Mouse (Mus musculus) induced T-regulatory cell, adult 2 months (primary cell): ENCODE data around the gene Gmeb2.

ENCODE experiments used
- DNase-seq: peaks from one replicate; pipeline ENCODE4 v3.0.0-alpha.2; 2012; ENCODE audit warnings: low read depth

The Gmeb2 gene

DNA sequence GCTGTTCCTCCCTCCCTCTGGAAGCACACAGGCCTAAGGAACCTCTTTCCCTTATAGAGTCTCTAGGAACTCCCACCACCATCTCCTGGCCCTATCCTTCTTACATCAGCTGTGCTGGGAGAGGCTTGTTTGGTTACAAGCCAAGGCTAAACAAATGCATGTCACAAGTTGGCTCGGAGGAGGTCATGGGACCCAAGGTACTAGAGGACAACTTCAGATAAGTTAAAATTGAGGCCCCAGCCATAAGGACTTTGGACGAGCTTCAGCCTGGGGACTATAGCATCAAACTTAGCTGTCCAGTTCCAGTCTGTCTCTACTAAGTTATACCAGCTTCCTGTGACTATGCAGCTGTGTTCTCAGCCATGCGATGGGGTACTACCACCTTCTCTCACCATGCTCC, 60.7 kb downstream of the Gmeb2 start:
- no peak for DNase-seq

DNA sequence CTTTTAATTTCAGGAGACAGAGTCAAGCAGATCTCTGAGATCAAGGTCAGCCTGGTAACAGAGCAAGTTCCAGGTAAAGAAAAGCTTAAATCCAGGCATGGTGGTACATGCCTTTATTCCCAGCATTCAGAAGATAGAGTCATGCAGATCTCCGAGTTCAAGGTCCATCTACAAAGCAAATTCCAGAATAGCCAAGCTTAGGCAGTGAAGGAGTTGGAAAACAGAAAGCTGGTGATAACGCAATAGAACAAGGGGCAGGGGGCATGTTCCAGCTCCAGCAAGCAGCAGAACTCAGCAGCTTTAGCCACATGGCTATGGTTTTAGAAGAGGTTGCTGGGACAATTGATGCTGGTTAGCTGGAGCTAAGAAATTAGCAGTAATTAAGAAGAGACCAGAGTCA, 62.8 kb downstream of the Gmeb2 start:
- no peak for DNase-seq

DNA sequence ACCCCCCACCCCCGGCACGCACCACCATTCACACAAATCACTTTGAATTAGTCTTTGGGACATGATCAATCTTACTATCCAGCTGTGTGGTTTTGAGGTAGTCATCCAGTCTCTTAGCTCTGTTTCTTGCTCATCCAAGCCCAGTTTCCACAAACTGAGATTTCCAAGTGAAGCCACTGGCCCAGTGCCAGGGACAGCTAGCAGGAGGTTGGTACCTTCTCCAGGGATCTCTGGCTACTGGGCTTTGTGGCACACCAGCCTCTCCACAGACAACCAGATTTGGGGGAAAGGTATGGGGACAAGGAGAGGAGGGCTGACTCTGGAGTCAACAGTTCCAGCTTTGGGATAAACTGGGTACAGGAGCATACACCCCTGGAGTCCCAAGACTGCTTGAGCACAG, 67.5 kb downstream of the Gmeb2 start:
- DNase-seq, result no peak

DNA sequence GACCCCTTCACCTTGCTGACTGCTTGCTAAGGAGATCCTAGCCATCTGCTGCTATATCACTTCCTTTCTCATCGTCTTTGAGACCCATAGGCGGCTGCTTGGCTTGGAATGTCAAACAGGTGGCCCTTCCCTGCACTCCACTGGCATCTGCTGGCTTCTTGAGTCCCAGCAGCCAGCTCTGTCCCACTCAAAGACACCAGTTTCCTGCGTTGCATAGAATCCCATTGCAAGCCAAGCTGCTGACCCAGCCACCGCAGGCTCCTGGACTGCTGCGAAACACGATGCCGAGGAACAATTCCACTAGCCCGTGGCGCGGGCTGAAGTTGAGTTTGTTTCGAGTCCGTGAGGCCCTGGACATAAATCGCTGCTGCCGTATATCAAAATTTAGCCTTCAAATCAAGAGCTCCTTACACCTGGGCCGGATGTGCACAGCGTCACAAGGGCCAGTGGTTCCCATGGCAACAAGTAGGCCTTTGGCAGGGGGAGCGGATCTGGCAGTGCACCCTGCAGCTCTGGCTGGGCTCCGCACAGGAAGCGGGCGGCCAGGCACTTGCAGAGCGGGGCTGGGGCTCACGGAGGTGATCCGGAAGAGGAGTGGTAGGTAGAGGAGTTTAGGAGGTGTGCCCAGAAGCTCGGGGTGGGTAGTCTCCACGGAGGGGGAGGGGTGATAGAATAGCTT, 68.2 kb downstream of the Gmeb2 start, which contains the start of gene Fndc11:
Gene Fndc11 (plus strand): TSS at position 476 of the 679 bp plus-strand sequence.
- DNase-seq, result peak; percentile 96

DNA sequence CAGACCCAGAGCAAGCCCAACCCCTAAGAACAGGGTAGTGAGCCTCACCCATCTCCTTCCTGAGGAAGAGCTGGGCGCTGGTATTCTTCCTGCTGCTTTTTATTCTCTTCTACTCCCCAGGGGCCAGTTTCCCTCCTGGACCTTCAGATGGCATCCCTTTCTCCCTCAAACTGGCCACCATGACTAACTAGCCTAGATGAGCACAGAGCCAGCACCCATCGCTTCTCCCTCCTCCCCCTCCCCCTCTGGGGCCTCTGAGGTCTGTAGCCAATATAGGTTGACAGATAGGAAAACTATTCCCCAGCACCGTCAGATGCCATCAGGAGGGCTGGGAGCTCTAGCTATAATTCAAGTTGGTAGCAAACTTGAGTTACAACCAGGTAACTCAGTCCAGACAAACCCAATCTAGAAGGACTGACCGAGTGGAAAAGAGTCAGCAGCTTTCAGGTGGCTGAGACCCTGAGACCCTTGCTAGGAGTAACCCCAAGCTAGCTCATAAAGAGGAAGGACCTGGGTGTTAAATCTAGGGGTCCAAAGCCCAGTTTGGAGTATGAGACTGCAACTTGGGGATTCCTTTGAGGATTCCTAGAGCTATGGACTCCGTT, 68.9 kb downstream of the Gmeb2 start:
- DNase-seq, result no peak

DNA sequence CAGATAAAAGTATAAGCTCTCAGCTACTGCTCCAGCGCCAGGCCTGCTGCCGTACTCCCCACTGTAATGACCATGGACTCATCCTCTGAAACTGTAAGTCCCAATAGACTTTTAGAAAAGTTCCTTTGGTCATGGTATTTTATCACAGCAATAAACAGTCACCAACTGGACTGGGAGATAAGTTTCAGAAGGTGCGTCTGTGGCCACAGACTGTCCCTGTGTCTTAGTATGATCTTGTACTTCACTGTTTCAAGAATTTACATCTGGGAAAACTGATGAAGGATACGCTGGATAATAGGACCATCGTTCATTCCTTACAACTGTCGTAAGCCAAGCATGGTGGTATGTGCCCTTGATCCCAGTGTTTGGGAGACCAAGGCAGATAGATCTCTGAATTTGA, 71.8 kb downstream of the Gmeb2 start:
- no peak for DNase-seq

DNA sequence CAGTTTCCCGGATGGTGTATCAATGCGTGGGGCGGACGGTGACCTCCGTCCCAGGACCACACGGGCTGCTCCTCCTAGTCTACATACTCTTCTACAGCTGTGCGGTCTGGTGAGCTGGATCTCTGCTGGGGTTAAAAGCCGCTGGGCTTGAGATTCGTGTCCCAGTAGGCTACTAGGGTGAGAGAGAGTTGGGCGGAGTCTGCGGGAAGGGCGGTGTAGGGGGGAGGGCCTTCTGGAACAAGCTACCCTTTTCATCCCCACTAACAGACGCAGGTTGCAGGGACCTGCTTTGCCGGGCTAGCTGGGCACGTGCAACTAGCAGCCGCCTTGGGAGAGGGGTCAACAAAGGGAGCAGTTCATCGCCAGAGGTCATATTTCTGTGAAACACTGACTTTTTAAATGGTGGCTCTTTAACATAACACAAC, 74.8 kb downstream of the Gmeb2 start, which contains the start of gene Srms:
Gene Srms (minus strand): TSS at position 165 of the 425 bp plus-strand sequence.
- DNase-seq, result peak; percentile 70

DNA sequence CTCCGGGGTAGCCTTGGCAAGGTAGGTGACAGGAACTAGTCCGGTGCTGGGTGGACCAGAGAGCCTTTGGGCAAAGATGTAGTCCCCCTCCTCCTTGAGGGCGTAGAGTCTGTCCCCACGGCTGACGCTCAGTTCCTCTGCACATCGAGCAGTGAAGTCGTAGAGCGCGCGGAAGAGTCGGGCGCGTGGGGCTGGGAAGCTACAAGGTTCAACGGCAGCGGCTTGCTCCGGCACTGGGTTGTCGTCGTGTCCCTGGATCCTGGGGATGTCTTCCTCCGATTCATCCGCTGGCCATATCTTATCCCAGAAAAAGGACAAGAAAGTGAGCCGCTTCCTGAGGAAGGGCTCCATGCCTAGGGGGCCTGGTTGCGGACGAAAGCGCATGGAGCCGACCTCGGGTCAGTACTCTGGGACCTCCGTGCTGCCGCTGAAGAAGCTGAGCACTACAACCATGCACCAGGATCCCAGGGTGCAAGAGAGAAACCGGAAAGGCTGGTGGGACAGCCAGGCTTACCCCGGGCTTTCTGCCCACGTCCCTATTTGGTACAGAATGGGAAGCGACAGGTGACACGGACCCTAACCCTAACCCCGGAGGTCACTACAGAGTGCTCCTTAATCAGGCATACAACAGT, 75.3 kb downstream of the Gmeb2 start:
- DNase-seq, result peak; percentile 49

DNA sequence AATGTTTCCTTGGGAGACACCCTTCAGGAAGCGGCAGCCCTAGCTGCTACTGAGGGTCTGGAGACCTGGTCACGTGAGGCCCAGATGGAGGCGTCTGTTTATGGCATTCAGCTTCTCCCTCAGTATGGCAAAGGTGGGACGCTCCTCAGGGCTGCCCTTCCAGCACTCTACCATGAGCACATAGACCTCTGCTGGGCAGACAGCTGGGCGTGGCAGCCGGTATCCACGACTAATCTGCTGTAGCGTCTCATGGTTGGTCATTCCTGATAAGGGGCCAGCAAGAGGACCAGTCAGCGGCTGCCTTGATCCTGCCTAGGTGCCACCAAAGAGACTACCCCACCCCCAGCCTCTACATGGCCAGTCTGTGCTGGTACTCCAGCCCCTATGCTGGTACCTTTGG, 81.7 kb downstream of the Gmeb2 start:
- no peak for DNase-seq

DNA sequence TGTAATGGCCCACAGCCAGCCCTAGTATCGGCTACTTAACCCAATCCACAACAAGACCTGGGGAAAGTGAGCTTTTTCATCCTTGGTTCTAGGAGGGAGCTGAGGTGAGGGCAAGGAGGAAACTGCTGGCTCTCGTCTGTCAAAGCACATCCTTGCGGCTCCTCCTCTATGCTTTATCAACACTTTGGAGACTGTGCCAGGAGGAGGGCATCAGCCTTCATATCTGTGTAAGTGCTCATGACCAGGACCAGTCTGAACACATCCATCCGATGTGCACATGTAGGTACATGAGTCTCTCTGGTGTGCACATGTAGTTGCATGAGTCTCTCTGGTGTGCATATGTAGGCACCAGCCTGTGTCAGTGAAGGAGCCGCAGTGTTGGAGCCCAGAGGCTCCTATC, 82.2 kb downstream of the Gmeb2 start:
- DNase-seq, result no peak

DNA sequence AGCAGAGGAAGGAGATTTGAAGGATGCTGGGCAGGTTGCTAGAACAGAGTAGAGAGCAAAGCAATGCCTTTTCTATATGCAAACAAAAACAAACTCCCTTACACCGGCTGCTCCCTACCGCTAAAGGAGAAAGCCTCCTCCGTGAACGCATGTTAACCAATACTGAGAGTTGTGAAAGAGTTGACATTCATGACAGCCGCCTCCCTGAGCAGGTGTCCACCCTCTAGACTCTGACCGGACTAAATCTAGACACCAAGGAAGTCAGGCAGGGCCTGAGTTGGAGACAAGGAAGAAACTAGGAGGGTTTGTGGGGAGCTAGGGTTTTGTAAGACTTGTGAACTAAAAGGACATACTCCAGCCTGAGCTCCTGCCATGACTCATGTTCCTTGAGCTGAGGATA, 84.9 kb downstream of the Gmeb2 start:
- no peak for DNase-seq

DNA sequence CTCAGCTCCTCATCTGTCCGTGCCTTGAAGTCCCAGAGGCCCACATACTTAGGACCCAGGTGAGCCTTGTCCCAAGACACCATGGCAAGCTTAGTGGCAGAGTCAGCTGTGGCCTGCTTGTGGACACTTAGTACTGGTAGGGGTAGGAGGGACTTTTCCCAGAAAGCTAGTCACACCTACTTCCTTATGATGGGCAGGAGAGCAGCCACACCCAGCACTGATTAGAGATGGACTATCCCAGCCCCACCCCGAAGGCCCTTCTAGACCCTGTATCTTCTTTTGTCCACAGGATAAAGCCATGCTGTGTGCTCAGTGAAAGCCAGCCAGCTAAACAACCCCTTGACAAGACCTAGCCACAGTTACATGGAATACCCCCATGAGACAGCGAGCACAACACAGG, 85.4 kb downstream of the Gmeb2 start, which contains the start of gene Ptk6:
Gene Ptk6 (minus strand): TSS at position 368 of the 400 bp plus-strand sequence.
- no peak for DNase-seq

DNA sequence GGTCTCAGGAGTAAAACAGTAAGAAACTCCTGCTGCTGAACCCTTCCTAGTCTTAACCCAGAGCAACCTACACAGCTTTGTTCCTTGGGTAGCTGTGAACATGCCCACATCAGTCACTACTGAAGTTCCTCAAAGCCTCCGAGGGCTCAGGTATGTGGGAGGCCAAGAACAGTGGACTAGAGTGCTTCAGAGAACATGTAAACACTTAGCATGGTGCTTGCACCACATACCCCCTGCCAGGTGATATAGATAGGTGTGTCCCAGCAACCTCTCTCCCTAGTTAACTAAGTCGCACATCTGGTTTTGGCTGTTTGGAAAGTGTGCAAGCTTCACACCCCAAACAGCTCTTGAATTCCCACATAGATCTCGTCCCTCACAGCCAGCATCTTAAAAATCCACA, 86.2 kb downstream of the Gmeb2 start:
- DNase-seq, result no peak
